Mouse (Mus musculus): ENCODE measurements around the gene Ttyh1.
"Not testable (repeated sequence)": the region's sequence is repeated elsewhere in the genome, so short reads cannot be mapped to it uniquely, and the experiment has no call there.

Gene Ttyh1

DNA sequence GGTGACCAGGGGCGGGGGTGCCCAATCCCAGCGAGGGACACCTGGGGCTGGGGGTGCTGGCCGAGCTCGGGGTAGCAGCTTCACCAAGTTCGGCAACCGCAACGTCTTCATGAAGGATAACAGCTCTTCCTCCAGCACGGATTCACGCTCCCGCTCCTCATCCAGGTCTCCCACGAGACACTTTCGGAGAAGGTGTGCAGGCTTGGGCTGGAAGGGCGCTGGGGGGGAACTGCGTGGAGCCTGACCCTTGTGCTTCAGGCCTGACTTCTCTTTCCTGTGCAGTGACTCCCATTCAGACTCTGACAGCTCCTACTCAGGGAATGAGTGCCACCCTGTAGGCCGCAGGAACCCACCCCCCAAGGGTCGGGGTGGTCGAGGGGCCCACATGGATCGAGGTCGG, 24.3 kb downstream of the Ttyh1 start:
- no peak for DNase-seq (ENCODE audit: low read depth, low spot score)

DNA sequence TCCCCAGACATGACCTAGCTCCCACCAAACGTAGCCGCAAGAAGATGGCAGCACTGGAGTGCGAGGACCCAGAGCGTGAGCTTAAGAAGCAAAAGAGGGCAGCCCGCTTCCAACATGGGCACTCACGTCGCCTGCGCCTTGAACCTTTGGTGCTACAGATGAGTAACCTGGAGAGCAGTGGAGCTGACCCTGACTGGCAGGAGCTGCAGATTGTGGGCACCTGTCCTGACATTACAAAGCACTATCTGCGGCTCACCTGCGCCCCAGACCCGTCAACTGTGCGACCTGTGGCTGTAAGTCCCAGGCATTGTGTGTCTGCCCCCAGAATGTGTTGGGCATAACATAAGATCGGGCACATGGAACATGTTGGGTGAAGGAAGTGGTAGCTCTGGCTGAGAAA, 24.8 kb downstream of the Ttyh1 start:
- no peak for DNase-seq (ENCODE audit: low read depth, low spot score)

DNA sequence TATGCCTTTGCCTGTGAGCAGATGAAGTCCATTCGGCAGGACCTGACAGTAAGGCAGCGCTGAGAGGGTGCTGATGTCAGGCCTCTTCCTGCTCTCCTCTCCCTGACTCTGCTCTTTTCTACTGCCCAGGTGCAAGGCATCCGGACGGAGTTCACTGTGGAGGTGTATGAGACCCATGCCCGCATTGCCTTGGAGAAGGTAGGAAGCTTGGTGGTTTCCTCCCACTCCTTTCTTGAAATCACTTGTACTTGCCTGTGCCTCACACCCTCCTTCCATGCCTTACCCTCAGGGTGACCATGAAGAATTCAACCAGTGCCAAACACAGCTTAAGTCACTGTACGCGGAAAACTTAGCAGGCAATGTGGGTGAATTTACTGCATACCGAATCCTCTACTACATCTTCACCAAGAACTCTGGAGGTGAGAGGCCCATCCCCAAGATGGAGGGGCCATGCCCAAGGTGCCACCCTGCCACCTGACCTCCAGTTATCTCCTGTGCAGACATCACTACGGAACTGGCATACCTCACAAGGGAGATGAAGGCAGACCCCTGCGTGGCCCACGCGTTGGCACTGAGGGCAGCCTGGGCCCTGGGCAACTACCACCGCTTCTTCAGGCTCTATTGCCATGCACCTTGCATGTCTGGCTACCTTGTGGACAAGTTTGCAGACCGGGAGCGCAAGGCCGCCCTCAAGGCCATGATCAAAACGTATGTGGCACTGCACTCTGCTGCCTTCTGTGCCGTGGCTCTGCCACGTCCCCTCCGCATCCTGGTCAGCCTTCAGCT, 25.8 kb downstream of the Ttyh1 start:
- no peak for DNase-seq (ENCODE audit: low read depth, low spot score)

DNA sequence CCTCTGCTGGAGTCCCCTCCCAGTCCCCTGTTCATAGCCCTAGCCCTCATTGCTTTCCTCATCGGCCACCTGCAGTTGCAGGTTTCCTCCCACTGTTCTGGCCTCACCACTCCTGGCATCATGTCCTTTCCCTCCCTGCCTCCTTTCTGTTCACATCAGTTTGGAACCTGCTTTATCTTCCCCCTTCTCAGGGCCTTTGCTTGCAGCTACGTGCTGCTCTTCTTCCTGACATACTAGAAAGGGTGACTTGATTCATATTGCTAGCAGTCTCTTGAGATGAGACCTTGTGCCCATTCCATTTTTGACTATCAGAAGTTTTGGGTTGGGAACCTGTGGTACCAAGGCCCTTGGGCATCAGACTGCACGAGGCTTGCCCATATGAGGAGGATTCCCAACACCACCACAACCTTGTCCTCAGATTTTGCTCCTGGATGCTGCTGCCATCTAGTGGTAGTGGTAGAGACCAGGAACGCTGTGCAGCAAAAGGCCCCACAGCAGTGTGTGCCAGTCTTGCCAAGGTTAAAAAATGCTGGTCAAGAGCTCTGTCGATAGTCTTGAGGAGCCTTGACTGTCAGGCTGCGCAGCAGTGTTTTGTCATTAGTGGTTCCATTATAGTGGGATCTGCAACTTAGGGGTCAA, 26.5 kb downstream of the Ttyh1 start:
- DNase-seq (ENCODE audit: low read depth, low spot score): no peak

DNA sequence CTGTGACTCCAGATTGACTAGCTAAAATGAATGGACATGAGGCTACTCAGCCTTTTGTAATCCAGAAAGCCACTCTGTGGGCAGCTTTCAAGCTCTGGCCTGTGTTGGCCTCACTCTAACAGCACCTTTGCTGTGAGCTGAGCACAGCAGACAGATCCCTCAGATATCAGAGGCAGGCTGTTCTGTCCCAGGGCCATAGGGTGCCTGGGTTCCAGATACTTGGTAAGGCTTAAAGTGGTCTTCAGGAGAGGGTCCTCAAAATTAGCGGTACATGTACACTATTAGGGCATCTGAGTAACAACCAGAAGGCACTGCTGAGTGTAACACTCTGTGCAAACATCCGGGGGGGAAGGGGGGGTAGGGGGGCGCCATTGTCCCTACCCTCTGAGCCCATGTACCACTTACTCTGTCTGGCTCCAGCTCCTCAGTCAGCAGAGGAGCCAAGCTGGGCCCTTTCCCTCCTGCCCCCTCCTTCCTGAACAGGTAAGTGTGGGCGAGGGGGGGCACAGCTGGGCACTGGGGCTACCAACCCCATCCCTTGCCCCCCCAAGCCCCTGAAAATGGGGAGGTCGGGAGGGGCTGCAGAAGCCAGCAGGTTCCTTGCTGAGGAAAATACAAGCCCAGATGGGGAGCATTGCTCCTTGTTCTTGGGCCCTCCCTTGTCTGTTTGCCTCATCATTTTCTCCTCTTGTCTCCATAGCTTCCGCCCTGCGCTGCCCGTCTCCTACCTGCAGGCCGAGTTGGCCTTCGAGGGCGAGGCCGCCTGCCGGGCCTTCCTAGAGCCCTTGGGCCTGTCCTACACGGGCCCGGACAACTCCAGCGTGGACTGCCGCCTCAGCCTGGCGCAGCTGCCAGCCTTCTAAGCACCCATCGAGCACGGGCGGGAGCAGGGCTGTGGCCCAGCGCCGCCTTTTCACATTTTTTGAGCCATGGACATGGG, 27.3 kb downstream of the Ttyh1 start:
- DNase-seq (ENCODE audit: low read depth, low spot score): no peak

DNA sequence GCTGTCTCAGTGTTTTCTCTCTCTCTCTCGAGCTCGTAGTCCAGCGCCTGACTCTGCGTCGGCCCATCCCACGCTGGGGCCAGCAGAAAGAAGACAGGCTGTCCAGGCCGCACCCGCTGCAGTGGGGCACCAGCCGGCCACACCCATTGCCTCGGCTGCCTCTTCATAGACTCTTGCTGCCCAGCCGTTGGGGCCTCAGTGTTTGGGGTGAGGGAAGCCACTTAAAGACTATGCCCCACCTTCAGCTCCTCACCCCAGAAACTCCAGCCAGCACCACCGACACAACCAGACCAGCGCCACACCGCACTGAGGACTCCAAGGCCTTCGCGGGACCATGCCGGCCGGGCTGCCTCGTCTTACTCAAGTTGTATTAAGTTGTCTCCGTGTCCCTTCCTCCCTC, 28.2 kb downstream of the Ttyh1 start:
- DNase-seq (ENCODE audit: low read depth, low spot score): no peak

DNA sequence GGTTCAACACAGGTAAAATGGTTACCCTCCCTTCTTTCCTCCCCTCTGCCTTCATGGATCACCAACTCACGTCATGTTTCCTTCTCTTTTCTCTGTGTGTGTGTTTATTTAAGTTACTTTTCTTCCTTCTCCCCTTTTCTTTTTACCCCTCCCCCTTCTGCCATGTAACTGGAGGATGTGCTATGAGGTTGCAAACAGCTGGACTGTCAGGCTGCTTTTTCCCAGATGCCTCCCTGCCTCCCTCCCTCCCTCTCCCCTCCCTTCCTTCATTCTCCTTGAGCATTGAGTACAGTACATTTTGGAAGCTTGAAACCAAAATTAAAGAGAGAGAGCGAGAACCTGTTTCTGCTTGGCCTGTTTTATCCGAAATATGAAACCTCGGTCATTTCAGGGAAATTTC, 28.6 kb downstream of the Ttyh1 start:
- no peak for DNase-seq (ENCODE audit: low read depth, low spot score)

DNA sequence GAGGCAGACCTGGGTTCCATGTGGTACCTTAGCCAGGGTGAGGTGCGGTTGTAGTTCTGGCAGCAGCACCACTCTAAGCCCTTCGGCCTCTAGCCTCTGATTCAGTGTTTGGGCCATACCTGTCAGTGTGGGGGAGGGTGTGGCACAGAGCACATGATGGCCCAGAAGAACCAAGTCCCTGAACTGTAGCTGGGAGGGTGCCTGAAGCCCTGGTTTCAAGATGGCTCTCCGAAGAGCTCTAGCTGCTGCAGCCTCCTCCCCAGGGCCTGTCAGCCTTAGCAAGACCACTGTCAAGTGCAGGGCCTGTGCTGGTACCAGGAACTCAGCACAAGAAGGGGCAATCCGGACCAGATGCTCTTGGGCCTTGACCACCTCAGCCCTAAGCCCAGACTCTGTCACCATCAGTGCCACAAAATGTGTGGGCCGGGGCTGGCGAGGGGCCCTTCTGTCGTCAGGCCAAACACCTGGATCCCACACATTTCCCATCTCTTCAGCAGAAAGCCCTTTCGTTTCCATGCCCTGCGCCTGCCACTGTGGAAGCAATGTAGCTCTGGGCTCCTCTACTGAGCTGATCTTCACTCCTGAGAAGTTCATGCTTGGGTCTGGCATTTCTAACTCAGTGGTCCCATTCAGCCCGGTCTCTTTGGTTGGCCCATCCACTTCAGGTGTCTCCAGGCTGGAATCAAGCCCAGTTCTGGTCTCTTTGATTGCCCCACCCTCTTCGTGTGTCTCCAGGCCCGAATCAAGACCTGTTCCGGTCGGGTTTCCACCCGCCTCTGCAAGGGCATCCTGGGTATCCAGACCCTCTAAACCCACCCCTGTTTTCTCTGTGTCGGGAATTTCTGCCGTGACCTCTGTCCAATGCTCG, 29.4 kb downstream of the Ttyh1 start:
- no peak for DNase-seq (ENCODE audit: low read depth, low spot score)

DNA sequence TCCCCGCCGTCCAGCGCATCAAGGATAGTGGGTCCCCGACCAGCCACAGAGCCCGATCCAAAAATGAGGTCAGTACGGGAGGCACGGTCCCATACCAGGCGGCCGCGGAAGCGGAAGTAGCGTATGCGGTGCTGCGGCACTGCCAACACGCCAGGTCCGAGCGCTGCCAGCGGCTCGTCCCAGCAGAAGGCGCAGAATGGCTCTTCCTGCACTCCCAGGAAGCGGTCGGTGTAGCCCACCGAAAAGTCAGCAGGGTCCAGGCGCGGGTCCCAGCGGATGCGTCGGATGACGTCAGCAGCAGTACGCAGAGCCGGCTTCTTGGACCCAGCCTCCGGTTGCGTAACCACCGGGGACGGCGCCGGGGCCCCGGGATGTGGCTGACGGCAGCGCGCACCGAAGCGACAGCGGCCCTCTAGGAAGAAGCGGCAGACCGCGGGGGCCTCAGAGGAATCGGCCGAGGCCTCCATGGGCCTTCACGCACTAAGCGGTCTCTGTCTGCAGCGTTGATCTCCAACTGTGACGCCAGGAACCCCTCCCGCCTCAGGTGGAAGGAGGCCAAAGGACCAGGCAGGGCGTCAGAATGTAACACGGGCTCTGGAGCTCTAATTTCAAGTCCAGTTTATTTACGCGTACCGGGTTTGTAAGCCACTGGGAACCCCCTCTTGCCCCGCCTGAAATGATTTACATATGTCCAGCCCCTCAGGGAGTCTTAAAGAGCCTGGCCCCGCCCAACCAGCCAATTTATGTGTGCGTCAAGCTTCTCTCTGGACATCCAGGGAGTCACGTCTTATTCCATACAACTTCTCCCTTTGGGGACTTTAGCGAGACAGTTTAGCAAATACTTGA, 30.2 kb downstream of the Ttyh1 start:
- DNase-seq (ENCODE audit: low read depth, low spot score): no peak

DNA sequence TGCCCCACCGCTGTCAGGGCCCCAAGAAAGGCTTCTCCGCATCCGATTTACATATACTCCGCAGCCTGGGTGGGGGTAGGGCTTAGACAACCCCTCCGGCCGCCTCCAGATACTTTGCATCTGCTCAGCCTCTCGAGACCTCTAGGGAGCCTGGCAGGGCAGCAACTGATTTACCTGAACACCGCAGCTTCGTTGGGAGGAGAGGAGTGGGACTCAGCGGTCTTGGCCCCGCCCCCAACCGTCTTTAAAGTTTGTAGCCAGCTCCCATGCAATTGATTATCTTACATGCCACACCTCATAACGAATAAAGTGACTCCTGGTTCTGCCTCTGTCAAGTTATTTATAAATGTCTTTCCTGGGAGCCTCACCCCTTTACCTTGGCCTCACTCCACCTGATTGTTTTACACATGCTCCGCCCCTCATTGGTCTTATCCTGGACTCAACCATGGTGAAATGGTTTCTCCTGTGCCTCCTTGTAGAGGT, 30.9 kb downstream of the Ttyh1 start, which contains the start of gene Leng9:
Leng9 (minus strand) TSS at position 316 of the 483 bp plus-strand sequence.
- DNase-seq (ENCODE audit: low read depth, low spot score): no peak

DNA sequence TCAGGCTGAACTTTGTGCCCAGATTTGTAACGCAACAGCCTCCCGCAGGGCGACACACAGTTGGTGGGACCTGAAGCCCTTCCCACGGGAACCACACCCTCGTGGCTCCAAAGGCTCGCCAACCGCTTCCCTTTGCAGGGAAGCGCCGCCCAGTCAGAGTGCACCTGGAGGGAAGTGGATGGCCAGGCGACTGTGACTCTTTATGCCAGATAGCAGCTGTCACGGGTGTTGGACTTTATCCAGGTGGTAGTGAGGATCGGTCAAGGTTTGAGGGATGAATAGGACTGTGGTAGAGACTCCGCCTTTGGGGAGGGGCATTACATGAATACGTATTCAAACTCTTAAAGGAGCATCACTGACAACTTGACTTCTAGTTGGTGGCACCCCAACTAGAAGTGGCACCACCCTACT, 31.6 kb downstream of the Ttyh1 start:
- DNase-seq (ENCODE audit: low read depth, low spot score): no peak

DNA sequence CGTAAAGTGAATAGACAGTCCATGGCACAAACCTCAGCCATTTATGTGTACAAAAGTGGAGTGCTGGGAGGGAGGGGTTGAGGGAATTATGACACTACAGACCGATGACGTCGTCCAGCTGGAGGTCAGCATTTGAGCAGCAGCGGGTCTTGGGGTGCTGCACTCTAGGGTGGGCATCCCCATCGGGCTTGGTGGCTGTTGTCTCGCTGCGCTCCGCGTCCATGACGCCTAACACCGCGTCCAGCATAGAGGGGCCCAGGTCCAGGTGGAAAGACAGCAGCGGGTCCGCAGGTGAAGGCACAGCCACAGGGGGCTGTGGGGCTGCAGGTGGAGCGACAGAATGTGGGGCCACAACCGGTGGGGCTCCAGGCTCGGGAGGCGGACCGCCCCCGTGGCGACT, 32.0 kb downstream of the Ttyh1 start:
- no peak for DNase-seq (ENCODE audit: low read depth, low spot score)

DNA sequence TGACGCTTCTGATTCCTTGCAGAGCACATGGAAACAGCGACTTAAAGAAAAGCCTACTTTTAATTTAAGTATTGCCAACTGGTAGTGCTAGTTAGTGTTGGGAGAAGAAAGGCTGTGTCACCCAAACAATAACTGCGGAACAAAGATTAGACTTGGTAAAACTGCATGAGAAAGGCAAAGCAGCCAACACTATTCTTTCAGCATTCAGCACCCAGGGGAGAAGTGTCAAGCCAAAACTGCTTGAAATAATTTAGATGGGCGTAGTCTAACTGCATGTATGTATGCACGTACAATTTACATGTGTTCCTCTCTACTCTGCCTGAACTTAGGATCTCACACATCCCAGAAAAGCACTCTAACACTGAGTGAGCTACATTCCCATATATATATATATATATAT, 35.1 kb downstream of the Ttyh1 start:
- no peak for DNase-seq (ENCODE audit: low read depth, low spot score)

DNA sequence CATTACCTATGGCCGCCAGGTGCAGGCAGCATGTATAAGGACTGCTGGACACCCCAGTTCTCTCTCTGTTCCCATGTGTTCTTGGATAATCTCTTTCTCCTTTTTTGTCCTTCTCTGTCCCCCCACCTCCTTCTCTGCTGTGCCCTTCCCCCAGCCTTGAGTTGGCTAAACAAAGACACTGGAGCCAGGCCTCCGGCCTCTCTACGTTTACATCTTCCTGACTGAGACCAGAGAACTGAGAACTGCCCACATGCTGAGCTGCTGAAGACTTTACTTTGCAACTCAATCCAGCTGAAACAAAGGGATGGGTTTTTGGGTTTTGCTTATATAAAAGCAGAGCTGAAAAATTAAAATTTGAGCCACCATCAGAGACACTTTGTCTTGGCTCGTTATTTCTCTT, 35.8 kb downstream of the Ttyh1 start:
- DNase-seq (ENCODE audit: low read depth, low spot score): no peak

DNA sequence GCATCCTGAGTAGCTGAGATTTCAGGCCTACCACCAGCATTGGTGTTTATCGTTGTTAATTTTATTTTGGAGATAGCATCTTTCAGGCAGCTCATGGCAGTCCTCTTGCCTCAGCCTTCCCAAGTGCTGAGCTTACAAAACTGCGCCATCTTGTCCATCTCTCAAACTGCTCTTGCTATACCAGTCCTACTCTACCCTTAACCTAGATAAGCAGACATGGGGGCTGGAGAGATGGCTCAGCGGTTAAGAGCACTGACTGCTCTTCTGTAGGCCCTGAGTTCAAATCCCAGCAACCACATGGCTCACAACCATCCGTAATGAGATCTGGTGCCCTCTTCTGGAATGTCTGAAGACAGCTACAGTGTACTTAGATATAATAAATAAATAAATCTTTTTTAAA, 42.4 kb downstream of the Ttyh1 start:
- DNase-seq (ENCODE audit: low read depth, low spot score): not testable (repeated sequence)

DNA sequence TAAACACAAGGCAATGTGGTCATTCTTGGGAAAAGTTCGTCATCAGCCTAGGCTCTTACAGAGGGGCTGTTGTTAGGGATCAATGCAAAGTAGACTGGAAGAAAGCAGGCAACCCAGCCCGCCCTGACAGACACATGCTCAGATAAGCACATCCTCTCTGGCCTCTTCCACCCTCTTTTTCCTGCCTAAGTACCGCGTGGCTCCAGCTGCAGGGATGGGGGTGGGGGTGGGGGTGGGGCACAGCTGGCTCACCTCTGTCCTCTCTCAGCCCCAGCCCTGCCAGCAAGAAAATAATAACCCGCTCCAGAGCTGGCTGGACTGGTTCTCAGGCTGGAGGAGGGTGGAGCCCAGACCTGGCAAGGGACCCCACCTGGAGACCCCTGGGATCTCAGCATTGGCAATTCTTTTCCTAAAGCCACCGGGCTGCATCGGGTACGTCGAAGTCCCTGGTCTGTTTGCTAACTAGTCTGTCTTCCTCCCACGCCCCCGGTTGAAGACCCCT, 44.4 kb downstream of the Ttyh1 start:
- no peak for DNase-seq (ENCODE audit: low read depth, low spot score)

DNA sequence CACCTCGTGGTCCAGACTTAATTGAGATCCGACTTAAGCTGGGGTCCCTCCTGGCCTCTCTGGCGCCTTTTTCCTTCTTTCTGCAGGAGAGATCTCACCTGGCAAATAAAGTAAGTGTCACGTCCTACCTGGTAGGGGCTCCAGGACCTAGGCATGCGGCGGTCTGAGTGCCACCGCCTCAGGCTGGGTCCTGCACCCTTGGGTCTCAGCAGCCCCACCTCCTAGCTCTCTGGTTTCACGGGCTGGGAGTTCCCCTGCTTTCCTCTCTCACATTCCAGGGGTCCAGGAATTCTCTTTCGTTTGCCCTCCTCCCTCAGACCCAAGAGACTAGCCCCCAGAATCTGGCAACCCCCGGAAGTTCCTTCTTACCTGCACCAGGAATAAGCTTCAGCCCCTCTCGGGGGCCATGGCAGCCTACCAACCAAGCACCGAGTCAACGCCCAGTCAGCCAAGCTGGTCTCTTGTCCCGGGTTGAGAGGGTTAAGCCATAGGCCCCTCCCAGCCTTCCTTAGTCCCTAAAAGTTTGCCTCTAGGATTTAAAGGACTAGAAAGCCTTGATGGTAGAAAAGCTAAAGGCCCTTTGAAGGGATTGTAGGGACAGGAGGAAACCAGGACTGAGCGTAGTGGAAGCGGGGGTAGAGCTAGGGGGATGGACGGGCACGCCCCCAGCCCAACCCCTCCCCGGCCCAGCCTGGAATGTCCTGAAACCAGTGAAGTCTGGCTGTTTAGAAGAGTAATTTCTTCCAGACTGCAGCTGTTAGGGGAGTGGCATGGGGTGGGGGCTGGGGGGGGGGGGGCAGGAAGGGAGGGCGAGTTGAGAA, 45.1 kb downstream of the Ttyh1 start, which contains the start of gene Cdc42ep5:
Cdc42ep5 (minus strand) TSS at position 771 of the 821 bp plus-strand sequence.
- no peak for DNase-seq (ENCODE audit: low read depth, low spot score)

DNA sequence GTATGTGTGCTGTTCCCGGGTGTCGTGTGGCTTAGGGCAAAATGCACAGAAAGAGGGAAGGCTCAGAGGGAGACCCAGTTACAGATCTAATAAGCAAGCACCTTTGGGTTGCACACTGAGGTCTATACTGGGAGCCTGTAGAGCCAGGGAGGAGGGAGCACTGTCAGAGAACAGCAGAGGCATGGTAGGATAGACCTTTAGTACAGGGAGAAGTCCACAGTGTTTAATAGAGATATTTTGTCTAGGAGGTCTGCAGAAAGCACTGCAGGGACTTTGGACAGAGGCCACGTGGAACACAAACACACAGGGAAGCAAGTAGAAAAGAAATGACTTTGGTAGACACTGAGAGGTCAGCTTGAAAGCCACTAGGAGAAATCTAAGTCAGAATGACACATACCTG, 46.1 kb downstream of the Ttyh1 start:
- DNase-seq (ENCODE audit: low read depth, low spot score): no peak

DNA sequence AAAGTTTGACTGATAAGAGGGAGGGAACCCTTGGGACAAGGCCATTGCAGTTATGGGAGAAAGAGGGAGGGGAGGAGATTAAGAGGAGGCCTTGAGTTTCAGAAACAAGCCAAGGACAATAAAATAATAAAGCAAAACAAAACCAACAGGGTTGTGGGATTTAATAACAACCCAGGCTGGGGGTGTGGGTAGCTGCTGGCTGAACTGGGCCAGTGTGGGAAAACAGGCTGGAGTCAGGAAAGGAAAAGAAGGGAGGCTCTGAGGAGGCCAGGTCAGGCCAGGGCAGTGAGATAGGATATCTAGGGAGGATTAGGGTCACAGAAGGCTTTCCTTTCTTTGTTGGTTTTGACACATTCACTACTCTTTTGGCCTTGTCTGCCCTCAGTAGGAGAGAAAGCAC, 47.9 kb downstream of the Ttyh1 start:
- DNase-seq (ENCODE audit: low read depth, low spot score): no peak

Data from WW6 (cell line).